Mouse (Mus musculus) C2C12 (cell line): ENCODE results near the gene Abr.

ENCODE experiments used
- CTCF ChIP-seq: IDR thresholded peaks from one replicate; pipeline ENCODE4 v1.5.1; 2011; ENCODE audit not compliant: control insufficient read depth, insufficient read depth, insufficient read length
- MAX ChIP-seq: IDR thresholded peaks from one replicate; pipeline ENCODE4 v1.6.1; 2011; ENCODE audit warnings: mild to moderate bottlenecking, control low read depth
- MYOD1 ChIP-seq: IDR thresholded peaks from one replicate; pipeline ENCODE4 v1.6.1; 2011; ENCODE audit warnings: low read depth; ENCODE audit not compliant: control insufficient read depth, insufficient read length
- MYOG ChIP-seq: IDR thresholded peaks from one replicate; pipeline ENCODE4 v1.6.1; 2011; ENCODE audit not compliant: control insufficient read depth, insufficient read length; ENCODE audit errors: extremely low read depth
- USF1 ChIP-seq: IDR thresholded peaks from one replicate; pipeline ENCODE4 v1.6.1; 2011; ENCODE audit warnings: low read depth, mild to moderate bottlenecking, control low read depth, moderate library complexity

DNA sequence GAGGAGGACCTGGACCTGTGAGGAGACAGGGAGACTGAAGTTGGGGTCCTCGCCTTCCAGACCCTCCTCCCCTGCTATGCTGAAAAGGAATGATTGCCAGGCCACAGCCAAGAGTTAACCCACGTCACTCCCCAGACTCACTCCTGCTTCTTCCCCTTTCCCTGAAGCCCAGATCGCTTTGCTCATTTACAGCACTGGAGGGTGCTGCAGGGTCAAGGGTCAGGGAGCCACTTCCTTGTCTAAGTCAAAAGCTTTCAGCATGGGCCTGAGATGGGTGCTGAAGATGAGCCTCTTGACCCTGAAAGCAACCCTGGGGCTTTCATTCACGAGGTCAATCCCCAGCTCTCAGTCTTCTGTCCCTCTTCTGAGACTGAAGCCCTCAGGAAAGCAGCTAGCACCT lies 202.9 kb downstream of the Abr start:
- no peak for TF ChIP-seq CTCF
- TF ChIP-seq MYOD1, result no peak
- TF ChIP-seq MAX, result no peak
- no peak for TF ChIP-seq USF1
- no peak for TF ChIP-seq MYOG
